Mouse (Mus musculus) cerebellum, postnatal 25 days (tissue): Measurements from ENCODE around the gene Timm8a1.
"Not testable (repeated sequence)": the region's sequence is repeated elsewhere in the genome, so short reads cannot be mapped to it uniquely, and the experiment has no call there.

Experiments used
- DNase-seq, 2 experiments: peaks; one replicate each; pipeline ENCODE4 v3.0.0; 2021; ENCODE audit warnings: mixed read lengths in 2 of 2

Gene Timm8a1

DNA sequence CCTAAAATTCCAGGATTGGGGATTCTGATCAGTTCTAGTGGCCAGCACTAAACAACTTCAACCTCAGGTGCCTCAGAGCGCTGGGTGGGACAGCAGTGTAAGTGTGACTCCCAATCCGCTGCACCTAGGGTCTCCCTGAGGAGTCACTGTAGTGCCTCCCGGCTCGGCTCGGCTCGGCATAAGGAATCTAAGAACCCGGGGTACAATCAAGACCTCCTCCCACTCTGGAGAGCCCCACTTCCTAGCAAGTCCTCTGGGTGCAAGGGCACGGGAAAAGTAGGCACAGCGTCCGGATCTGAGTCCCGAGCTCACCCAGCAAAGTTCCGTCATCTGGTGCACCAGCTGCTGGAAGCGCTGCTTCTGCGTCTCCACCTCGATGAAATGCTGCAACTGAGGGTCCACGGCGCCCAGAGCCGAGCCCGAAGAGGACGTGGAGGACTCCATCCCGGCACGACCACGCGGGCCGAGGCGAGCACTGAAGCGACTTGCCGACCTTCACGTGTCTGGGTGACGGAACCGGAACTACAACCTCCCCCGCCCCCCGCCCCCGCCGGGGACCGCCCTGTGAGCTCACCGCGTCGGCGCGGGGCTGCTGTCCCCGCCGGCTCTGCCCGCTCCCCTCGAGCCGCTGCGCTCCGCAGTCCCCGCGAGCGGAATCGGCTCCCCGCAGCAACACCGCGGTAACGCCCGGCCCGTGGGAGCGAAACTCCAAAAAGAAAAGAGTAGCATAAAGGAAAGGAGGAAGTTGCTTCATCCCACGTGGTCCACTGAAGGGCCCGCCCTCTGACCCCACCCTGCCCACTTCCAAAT, at the start of gene Timm8a1:
Timm8a1 (minus strand) TSS at position 721 of the 810 bp plus-strand sequence.
- DNase-seq: peak; percentile 63 to 76

- DNase-seq: no peak
Measured at GRCm38 (mm10) chrX:134589836-134590235, 48.2 kb upstream of the Timm8a1 start.

DNA sequence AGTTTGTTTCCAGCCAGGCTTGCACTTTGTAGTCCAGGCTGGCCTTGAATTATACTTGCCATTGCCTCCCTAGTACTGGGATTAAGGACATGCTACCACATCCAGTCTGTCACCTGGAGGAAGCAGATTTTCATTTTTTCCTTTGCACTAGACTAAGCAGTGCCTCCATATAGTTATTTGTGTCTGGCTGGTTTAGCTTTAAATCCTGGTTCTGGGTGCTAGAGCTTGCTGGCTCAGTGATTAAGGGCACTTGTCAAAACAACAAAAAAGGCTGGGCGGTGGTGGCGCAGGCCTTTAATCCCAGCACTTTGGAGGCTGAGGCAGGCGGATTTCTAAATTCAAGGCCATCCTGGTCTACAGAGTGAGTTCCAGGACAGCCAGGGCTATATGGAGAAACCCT, 47.3 kb upstream of the Timm8a1 start:
- no peak for DNase-seq

DNA sequence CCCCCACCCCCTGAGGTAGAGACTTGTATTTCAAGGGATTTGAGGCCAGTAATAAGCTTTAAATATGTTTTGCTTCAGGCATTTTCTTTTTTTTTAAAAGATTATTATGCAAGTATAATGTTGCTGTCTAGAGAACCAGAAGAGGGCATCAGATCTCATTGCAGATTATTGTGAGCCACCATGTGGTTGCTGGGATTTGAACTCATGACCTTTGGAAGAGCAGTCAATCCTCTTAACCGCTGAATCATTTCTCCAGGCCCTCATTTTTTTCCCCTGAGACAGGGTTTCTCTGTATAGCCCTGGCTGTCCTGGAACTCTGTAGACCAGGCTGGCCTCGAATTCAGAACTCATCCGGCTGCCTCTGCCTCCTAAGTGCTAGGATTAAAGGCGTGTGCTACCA, 46.6 kb upstream of the Timm8a1 start:
- no peak for DNase-seq

GRCm38 (mm10) chrX:134586447-134586846, 44.8 kb upstream of the Timm8a1 start:
- DNase-seq: no peak

DNA sequence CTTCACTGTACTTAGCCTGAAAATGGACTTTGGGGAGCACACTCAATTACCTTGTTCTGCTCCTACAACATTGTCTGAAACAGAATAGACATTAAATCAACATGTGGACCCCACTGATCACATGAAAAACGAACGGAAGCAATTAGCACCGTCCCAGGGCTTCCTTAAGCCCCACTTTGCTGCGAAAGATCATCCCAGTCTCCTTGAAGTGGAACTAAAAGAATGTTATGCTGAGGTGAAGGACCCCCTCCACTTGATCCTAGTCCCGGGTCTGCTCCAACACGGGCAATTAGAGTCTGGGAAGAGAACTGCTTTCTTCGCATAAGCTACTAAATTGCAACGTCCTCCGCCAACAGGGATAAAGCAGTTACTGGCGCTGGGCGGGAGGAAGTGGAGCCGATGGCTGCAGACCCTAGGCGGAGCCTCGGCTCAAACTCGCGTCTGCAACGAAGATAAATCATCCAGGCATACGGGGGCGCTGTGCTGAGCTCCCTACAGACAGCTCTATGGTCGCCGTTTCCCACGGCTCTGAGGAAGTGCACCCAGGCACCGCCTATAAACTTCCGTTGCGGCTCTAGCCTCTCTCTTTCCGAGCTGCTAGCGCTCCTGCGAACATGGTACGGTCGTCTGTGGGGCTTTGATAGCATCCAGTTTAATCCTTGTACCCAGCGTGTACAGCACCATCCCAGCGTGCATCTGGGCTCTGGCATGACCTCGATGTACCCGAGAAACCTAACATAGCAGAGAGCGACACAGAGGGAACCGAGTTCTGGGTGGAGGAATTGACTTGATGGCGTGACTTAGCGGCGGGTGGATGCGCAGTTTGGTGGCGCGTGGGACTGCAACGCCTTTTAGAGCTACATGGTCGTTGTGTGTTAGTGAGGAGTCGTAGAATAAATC, 43.7 kb upstream of the Timm8a1 start, which contains the start of gene Rpl36a:
Rpl36a (plus strand) TSS at position 552 of the 900 bp plus-strand sequence.
- DNase-seq: peak; percentile 90 to 92

DNA sequence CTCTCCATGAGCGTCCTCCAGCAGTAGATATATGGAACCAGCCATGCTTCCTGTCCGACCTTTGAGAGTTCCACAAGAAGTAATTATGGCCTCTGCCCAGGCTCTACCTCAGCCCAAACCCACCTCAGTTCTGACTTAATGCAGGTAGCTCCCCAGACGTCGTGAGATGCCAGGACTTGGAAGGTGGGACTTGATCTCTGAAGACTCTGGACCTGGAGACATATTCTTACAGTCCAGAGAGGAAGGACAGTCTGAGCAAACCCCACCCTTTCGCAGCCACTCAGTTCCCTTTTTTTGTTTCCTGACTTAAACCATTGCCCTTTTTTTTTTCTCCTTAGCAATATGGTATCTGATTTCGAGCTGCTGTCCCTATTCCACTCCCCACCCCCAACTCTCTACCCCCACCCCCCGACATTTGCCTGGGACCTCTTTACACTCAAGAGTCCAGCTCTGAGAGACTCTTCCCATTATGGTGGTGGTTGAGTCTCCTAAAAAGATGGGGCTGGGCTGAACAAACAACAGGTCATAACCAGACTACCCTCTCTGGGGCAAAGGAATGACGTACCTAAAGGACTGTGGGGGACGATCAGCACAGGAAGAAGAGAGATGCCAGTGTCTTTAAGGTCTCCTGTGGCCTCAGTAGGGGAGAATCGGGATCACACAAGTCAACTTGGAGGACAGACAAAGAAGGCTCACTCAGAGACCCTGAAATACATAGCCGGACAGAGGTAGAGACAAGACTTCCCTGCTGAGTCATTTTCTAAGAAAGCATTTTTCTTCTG, 41.4 kb upstream of the Timm8a1 start, which contains the start of gene Btk:
Btk (minus strand) TSS at position 683 of the 782 bp plus-strand sequence.
- no peak for DNase-seq

DNA sequence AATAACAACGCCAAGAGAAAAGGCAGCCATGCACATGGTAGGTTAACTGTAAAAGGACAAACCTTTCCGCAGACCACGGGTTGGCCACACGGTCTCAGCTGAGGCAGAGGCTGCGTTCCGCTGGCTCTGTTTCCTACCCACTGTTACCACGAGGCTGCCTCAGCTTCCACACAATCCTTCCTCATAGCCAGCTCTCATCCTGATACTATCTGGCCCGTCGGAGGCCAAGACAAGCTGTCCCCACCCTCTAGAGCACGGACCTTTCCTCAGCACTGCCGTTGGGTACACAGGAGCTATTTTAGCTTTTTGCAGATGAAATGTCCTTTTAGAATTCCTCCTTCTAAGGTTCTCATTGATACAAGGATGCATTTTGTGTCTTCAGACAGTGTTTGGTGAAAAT, 40.6 kb upstream of the Timm8a1 start:
- no peak for DNase-seq

GRCm38 (mm10) chrX:134580528-134581305, 39.1 kb upstream of the Timm8a1 start:
- no peak for DNase-seq

DNA sequence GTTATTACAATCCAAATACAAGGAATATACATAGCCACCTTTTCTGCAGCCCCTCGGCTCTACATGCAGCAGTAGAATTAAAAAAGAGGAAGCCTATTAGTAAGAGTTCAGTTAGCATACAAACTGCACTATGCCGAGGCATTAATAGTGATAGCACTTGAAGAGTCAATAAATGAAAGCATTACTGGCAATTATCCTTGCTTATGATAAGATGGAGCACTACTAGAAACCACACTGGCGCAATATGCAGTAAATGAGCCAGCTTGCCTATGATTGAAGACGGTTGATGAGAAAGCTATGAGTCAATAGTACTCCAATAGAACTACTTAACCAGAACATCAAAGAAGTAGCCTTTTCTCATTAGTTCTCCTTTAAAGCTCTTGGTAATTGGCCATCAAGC, 36.2 kb upstream of the Timm8a1 start:
- no peak for DNase-seq

DNA sequence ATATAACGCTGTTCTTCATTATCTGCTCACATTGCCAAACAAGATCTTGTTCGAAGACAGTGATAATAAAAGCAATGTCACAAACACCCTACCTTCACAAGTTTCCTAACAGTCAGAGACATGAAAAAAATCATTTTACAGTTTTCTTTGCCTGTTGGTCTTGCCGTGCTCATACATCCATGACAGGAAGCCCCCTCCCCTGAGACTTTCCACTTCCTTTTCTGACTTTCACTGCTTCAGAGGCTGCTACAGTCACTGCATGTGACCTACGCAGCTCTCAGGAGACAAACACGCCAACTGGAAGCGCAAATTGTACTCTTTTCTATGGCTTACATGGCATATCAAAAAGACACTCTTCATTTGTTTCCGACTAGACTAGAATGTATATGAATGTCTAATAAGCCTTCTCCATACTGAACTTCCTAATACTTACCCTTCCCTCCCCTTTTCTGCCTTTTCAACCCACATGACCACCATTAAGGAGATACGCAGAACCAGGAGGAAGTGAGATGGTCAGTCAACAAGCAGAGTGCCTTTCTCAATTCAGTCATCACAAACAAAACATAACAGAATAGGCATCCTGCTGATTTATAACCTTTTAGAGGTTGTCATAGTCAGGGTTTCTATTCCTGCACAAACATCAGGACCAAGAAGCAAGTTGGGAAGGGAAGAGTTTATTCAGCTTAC, 25.0 kb upstream of the Timm8a1 start:
- no peak for DNase-seq

- DNase-seq: no peak
Measured at GRCm38 (mm10) chrX:134564326-134564725, 22.7 kb upstream of the Timm8a1 start.

- DNase-seq: no peak
Measured at GRCm38 (mm10) chrX:134554425-134554824, 12.8 kb upstream of the Timm8a1 start.

- no peak for DNase-seq
Measured at GRCm38 (mm10) chrX:134553326-134553725, 11.7 kb upstream of the Timm8a1 start.

DNA sequence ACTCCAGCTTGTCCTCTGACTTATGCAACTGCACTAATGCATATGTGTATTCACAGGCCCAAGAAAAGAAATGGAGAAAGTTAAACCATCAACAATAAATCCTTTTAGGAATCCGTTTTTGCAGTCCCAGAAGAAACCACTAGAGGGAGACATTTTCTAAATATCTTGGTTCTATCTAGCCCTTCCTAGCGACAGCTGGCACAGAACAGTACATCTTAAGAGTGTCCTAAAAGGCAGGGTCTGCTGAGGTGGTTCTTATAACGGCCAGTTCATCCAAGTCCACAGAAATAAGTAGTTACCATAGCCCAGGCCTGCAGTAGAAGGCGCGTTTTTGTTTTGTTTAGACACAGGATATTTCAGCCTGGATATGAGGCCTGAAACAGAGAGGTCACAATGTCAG, 9.2 kb upstream of the Timm8a1 start:
- peak; percentile 19 to 21 for DNase-seq

DNA sequence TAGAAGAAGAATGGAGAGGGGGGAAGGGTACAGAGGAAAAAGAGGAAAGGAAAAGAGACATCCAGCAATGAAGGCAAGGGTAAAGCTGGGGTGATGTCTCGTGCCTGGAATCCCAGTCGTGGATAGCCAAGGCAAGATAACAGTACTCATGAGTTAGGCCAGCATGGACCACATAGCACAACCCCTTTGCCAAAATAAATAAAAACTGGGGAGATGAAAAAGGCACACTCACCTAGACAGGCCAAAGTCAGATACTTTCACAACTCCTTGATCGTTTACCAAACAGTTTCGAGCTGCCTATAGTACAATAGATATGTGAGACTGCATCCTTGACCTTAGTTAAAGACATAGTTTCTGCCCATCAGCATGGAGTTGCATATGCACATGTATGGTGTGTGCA, 5.7 kb upstream of the Timm8a1 start:
- DNase-seq: no peak

DNA sequence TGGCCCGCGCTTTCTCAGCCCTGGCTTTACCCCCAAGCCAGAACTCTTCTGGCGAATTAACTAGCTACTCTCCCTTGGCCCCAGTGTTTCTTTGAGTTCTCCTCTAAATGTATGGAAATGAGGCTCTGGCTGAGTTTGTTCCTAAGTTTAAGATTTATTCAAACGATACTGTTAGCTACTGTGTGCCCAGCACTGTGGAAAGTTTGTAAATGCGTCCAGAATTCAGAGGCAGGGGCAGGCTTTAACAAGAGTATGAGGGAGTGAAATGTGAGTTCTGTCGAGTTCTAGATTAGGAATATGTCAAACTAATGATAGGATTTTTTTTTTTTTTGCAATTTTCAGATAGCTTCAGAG, 267 bp upstream of the Timm8a1 start:
- no peak for DNase-seq

DNA sequence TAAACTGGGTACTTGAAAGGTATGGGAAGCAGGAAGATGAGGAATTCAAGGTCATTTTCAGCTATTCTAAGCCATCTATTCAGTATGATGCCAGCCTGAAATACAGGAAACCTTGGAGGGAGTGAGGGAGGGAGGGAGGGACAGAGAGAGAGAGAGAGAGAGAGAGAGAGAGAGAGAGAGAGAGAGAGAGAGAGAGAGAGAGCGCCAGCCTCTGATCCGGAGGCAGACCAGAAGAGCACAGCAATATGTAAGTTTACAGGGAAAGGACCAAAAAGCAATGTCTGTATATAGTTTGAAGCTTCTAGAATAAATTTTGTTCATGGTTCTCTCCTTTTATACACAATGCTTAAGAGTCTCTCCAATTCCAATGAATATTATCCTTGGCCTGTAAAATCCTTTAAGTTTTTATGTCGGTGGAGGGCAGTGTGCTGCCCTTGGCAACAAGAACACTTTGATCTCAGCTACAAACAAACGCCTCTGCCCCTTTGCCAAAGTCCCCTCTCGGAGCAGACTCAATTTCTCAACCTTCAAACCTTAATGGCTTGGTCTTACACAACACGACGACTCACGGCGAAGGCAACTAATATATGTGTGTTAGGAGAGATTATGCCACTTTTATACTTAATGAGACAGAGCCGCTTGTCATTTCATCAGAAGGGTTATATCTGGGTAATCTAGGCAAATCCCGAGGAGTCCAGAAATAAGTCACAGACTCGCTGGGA, 1.1 kb downstream of the Timm8a1 start:
- DNase-seq: peak in 1 of 2 experiments; percentile 2

DNA sequence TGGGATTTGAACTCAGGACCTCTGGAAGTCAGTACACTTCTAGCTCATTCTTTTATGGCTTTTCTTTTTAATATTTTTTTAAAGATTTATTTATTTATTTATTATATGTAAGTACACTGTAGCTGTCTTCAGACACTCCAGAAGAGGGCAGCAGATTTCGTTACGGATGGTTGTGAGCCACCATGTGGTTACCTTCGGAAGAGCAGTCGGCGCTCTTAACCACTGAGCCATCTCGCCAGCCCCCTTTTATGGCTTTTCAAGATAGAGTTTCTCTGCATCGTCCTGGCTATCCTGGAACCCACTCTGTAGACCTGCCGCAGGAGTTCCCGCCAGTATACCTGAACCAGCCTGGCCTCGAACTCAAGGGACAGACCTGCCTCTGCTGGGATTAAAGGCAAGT, 1.9 kb downstream of the Timm8a1 start:
- DNase-seq: not testable (repeated sequence)

DNA sequence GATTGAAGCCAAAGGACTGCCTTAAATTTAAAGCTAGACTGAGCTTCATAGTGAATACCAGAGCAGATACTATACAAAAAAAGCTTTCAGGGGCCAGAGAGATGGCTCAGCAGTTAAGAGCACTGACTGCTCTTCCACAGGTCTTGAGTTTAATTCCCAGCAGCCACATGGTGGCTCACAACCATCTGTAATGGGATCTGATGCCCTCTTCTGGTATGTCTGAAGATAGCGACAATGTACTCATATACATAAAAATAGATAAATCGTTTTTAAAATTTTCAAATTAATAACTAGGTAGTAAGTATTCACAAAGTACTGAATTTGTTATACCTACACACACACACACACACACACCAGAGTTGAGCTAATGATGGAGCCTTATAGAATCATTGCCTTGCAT, 8.3 kb downstream of the Timm8a1 start:
- no peak for DNase-seq

DNA sequence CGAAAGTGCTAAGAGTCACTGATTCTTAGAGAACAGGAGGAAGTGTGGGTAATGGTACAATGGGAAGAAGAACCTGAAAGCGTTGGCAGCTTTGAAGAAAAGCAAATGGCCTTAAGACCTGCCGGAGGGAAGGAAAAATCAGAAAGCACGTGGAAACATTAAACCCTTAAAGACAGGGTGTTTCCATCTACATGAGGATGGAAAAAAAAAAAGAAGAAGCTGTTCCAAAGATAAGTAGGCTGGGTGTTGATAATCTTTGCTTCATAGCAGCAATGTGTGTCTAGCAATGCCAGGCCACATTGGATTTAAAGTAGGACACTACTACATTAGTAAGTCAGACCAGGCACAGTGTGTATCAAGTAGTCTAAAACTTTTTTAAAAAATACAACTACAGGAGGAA, 16.4 kb downstream of the Timm8a1 start:
- DNase-seq: no peak
